Mouse (Mus musculus): ENCODE measurements around the gene Rasgrf1. TPM values are rescaled to one million over a fixed set of nuclear protein-coding genes. Genes with fewer than 3 reads are reported as not detected.
"Not testable (repeated sequence)": the region's sequence is repeated elsewhere in the genome, so short reads cannot be mapped to it uniquely, and the experiment has no call there.

Gene Rasgrf1
- polyA plus RNA-seq, 1 experiment from 2014 or later, result 0.78 TPM

DNA sequence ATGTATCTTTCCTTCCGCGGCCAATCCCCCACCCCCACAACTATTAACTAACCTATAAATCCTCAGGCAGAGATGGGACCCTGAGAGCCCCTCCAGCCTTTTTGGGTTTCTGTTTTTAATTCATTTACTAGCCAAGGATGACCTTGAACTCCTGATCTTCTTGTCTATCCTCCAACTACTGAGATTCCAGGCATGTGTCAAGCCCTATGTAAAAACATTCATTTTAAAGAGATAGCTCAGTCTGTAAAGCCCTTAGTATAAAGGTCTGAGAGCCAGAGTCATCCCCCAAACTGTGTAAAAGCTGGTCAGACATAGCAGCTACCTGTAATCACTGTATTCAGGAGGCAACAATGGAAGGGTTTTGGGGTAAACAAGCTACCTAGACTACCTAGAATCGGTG lies 146.2 kb downstream of the Rasgrf1 start:
- H3K4me3 ChIP-seq (ENCODE audit: low read depth, low read length), result no peak overlapping the region

DNA sequence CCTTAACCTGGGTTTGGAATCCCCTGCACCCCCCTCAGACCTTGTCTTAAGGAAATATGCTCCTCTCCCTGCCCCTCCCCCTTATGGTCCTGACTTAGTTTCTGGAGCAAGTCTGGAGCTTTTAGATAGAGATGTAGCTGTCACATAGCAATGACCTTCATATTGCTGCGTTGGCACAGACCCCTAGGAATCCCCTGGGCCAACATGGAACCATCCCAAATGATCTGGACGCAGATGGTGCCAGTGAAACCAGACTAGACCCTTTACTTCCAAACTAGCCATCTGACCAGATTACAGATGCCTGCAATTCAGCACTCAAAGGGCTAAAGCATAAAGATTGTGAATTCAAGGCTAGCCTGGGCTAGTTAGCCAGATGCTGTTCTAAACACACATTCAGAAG lies 147.0 kb downstream of the Rasgrf1 start:
- Histone ChIP-seq H3K4me1 (ENCODE audit: control insufficient read depth, insufficient read depth, low read length) (no peaks in the 10 kb centered on the region), H3K27ac (replicated peaks; ENCODE audit: low read depth, low read length) (no peak overlapping the region), H3K9me3 (ENCODE audit: control insufficient read depth, low read length) (no peaks in the 10 kb centered on the region), H3K36me3 (ENCODE audit: control insufficient read depth, insufficient read depth, low read length) (no peaks in the 10 kb centered on the region), H3K4me3 (ENCODE audit: low read depth, low read length) (no peak overlapping the region), H3K9ac (ENCODE audit: low read depth, low read length) (no peak overlapping the region), H3K27me3 (replicated peaks; ENCODE audit: control insufficient read depth, insufficient read depth, low read length) (no peaks in the 10 kb centered on the region; the same call in 1 of the 2 replicates), H3K4me2 (ENCODE audit: low read depth, low read length) (no peak overlapping the region)
- ATAC-seq (ENCODE audit: low read depth), result no peak
- WGBS, result 84% methylated on average over 2 of the region's 2 CpGs
- DNase-seq (ENCODE audit: low spot score), result no peak

More for the DNA sequence above, 146.2 kb downstream of the Rasgrf1 start:
- no peaks in the 10 kb centered on the region for H3K9me3 ChIP-seq (ENCODE audit: control insufficient read depth, low read length)
- H3K27me3 ChIP-seq (replicated peaks; ENCODE audit: control insufficient read depth, insufficient read depth, low read length), result no peaks in the 10 kb centered on the region; the same call in 1 of the 2 replicates
- no peak overlapping the region for H3K9ac ChIP-seq (ENCODE audit: low read depth, low read length)
- H3K36me3 ChIP-seq (ENCODE audit: control insufficient read depth, insufficient read depth, low read length), result no peaks in the 10 kb centered on the region
- H3K4me2 ChIP-seq (ENCODE audit: low read depth, low read length), result no peak overlapping the region
- DNase-seq (ENCODE audit: low spot score) (no peak), ATAC-seq (ENCODE audit: low read depth) (no peak)
- H3K27ac ChIP-seq (replicated peaks; ENCODE audit: low read depth, low read length), result no peak overlapping the region
- H3K4me1 ChIP-seq (ENCODE audit: control insufficient read depth, insufficient read depth, low read length), result no peaks in the 10 kb centered on the region
- 62% methylated on average over 3 of the region's 3 CpGs for WGBS

DNA sequence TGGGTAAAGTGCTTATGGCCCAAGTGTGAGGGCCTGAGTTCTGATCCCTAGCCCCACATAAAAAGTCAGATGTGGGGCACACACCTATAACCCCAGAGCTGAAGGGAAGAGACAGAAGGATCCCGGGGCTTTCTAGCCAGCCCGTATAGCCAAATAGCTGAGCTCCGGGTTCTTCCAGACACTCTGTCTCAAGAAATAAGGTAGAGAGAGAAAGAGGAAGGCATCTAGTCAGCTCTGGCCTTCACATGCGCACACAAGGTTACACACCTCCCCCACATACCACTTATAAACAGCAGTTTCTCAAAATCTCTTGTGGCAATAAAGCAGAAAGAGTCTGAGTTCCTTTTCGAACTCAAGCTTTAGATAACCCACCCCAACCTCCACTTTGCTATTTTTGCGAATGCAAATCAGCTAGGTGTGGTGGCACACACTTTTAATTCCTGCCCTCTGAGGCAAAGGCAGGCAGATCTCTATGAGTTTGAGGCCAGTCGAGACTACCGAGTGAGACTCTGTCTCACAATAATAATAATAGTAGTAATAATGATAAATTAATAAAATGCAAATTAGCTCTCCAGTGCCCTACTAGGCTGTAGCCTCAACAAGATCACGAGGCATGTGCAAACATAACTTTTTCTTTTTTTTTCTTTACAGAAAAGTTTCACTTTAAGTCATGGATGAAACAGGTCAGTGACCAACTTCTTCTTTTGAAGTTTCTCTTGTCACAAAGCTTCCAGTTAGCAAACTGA lies 150.3 kb downstream of the Rasgrf1 start:
- Histone ChIP-seq H3K9ac (ENCODE audit: low read depth, low read length) (no peak overlapping the region), H3K4me1 (ENCODE audit: control insufficient read depth, insufficient read depth, low read length) (no peaks in the 10 kb centered on the region), H3K4me2 (ENCODE audit: low read depth, low read length) (no peak overlapping the region), H3K27me3 (replicated peaks; ENCODE audit: control insufficient read depth, insufficient read depth, low read length) (no peaks in the 10 kb centered on the region; the same call in 1 of the 2 replicates), H3K27ac (replicated peaks; ENCODE audit: low read depth, low read length) (no peak overlapping the region), H3K9me3 (ENCODE audit: control insufficient read depth, low read length) (no peaks in the 10 kb centered on the region), H3K36me3 (ENCODE audit: control insufficient read depth, insufficient read depth, low read length) (no peaks in the 10 kb centered on the region), H3K4me3 (ENCODE audit: low read depth, low read length) (no peak overlapping the region)
- ATAC-seq (ENCODE audit: low read depth) (no peak), DNase-seq (ENCODE audit: low spot score) (no peak)
- WGBS, result 84% methylated on average over 9 of the region's 9 CpGs

DNA sequence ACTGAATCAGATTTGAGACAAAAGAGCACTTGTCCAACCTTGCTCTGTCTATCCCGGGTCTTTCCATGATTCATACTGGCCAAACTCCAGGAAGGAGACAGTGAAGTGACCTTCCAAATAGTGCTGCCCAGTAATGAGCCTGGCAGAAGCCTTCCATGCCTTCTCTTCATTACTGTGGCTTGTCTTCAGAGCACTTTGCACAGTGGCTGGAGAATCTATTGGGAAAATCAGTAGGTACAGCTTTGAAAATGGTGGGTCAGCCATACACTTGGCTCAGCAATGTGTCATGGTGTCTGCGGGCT lies 150.8 kb downstream of the Rasgrf1 start:
- Histone ChIP-seq H3K9me3 (ENCODE audit: control insufficient read depth, low read length) (no peaks in the 10 kb centered on the region), H3K4me1 (ENCODE audit: control insufficient read depth, insufficient read depth, low read length) (no peaks in the 10 kb centered on the region), H3K27ac (replicated peaks; ENCODE audit: low read depth, low read length) (no peak overlapping the region), H3K4me2 (ENCODE audit: low read depth, low read length) (no peak overlapping the region), H3K9ac (ENCODE audit: low read depth, low read length) (no peak overlapping the region), H3K36me3 (ENCODE audit: control insufficient read depth, insufficient read depth, low read length) (no peaks in the 10 kb centered on the region), H3K4me3 (ENCODE audit: low read depth, low read length) (no peak overlapping the region), H3K27me3 (replicated peaks; ENCODE audit: control insufficient read depth, insufficient read depth, low read length) (no peaks in the 10 kb centered on the region; the same call in 1 of the 2 replicates)
- ATAC-seq (ENCODE audit: low read depth) (no peak), DNase-seq (ENCODE audit: low spot score) (no peak)
- WGBS, result 76% methylated on average over 2 of the region's 2 CpGs

DNA sequence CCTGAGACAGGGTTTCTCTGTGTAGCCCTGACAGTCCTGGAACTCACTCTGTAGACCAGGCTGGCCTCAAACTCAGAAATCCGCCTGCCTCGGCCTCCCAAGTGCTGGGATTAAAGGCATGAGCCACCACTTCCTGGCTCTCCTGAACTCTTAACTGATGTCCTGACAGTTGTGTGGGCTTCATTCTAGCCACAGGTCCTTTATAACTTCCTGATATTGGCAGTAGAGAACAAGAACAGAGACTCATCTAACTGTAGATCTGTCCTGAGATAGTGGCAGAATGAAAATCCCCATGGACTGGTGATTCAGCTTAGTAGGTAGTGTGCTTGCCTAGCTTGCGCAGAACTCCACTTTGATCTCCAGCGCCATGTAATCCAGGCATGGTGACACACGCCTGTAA lies 151.2 kb downstream of the Rasgrf1 start:
- DNase-seq (ENCODE audit: low spot score); H3K4me2 ChIP-seq (ENCODE audit: low read depth, low read length); H3K36me3 ChIP-seq (ENCODE audit: control insufficient read depth, insufficient read depth, low read length); H3K9me3 ChIP-seq (ENCODE audit: control insufficient read depth, low read length); H3K4me3 ChIP-seq (ENCODE audit: low read depth, low read length); H3K9ac ChIP-seq (ENCODE audit: low read depth, low read length); H3K27ac ChIP-seq (replicated peaks; ENCODE audit: low read depth, low read length); H3K27me3 ChIP-seq (replicated peaks; ENCODE audit: control insufficient read depth, insufficient read depth, low read length); H3K4me1 ChIP-seq (ENCODE audit: control insufficient read depth, insufficient read depth, low read length); ATAC-seq (ENCODE audit: low read depth): not testable (repeated sequence)
- WGBS, result 85% methylated on average over 5 of the region's 5 CpGs

DNA sequence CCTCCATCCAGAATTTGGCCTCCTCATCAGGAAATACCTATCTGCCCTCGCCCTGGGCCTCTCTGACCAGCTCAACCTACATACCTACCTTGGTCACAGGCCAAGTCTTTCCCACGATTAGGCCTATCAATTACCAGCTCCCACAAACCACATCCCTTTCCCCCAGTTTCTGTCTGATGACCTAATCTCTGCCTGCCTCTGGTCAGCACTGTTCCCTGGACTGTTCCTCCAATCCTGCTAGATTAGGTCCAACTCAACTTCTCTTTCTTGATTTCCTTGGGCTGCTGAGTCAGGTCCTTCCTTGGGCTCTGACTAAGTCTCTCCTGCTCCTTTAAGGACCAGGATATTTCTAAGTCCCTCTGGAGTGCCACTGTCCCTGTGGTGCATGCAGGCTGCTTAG lies 157.6 kb downstream of the Rasgrf1 start:
- Histone ChIP-seq H3K27me3 (replicated peaks; ENCODE audit: control insufficient read depth, insufficient read depth, low read length) (no peaks in the 10 kb centered on the region), H3K4me2 (ENCODE audit: low read depth, low read length) (no peak overlapping the region), H3K27ac (replicated peaks; ENCODE audit: low read depth, low read length) (no peak overlapping the region), H3K9me3 (ENCODE audit: control insufficient read depth, low read length) (no peaks in the 10 kb centered on the region), H3K4me3 (ENCODE audit: low read depth, low read length) (no peak overlapping the region), H3K36me3 (ENCODE audit: control insufficient read depth, insufficient read depth, low read length) (no peaks in the 10 kb centered on the region), H3K9ac (ENCODE audit: low read depth, low read length) (no peak overlapping the region), H3K4me1 (ENCODE audit: control insufficient read depth, insufficient read depth, low read length) (no peaks in the 10 kb centered on the region)
- DNase-seq (ENCODE audit: low spot score) (no peak), ATAC-seq (ENCODE audit: low read depth) (no peak)
- WGBS, result 81% methylated on average over 2 of the region's 2 CpGs

DNA sequence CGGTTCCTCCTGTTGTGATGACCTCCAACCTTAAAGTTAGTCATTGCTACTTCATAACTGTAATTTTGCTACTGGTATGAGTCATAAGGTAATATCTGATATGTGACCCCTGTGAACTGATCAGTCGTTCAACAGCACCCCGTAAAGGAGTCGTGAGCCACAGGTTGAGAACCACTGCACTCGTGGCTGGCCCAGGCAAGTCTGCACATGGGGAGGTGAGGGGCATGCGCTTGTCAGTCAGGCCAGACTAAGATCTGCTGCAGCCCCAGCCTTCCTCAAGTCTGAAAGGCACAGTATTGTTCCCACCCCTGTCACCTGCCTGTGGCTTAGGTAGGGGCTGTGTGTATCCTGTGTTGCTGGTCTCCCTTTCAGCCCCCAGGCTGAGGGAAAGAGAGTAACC lies 159.1 kb downstream of the Rasgrf1 start:
- Histone ChIP-seq H3K9ac (ENCODE audit: low read depth, low read length) (no peak overlapping the region), H3K4me2 (ENCODE audit: low read depth, low read length) (no peak overlapping the region), H3K27me3 (replicated peaks; ENCODE audit: control insufficient read depth, insufficient read depth, low read length) (no peaks in the 10 kb centered on the region), H3K4me3 (ENCODE audit: low read depth, low read length) (no peak overlapping the region), H3K36me3 (ENCODE audit: control insufficient read depth, insufficient read depth, low read length) (no peaks in the 10 kb centered on the region), H3K27ac (replicated peaks; ENCODE audit: low read depth, low read length) (no peak overlapping the region; the same call in 1 of the 2 replicates), H3K4me1 (ENCODE audit: control insufficient read depth, insufficient read depth, low read length) (no peaks in the 10 kb centered on the region), H3K9me3 (ENCODE audit: control insufficient read depth, low read length) (no peaks in the 10 kb centered on the region)
- DNase-seq (ENCODE audit: low spot score), result no peak
- ATAC-seq (ENCODE audit: low read depth), result no peak; the same call in 1 of the 2 replicates
- WGBS, result 69% methylated on average over 6 of the region's 6 CpGs

DNA sequence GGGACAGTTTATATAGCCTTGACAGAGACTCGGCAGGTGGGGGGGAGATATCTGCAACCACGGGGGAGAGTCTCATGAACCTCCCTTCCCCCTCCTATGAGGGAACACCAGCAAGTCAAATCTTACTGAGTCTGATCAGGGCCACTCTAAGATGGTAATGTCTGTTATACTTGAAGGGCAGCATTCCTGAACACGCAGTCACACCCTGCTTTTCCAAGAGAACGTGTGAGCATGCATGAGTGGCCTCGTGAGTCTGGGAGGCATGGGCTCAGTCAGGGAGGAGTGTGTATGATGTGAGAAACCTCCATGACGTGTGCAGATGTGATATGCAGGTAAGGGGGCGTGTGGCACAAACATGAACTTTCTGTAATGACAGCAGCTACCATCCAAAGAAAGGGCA lies 159.8 kb downstream of the Rasgrf1 start:
- Histone ChIP-seq H3K4me1 (ENCODE audit: control insufficient read depth, insufficient read depth, low read length) (no peaks in the 10 kb centered on the region), H3K9me3 (ENCODE audit: control insufficient read depth, low read length) (no peaks in the 10 kb centered on the region), H3K36me3 (ENCODE audit: control insufficient read depth, insufficient read depth, low read length) (no peaks in the 10 kb centered on the region), H3K27ac (replicated peaks; ENCODE audit: low read depth, low read length) (no peak overlapping the region), H3K9ac (ENCODE audit: low read depth, low read length) (no peak overlapping the region), H3K4me2 (ENCODE audit: low read depth, low read length) (no peak overlapping the region), H3K27me3 (replicated peaks; ENCODE audit: control insufficient read depth, insufficient read depth, low read length) (no peaks in the 10 kb centered on the region), H3K4me3 (ENCODE audit: low read depth, low read length) (no peak overlapping the region)
- ATAC-seq (ENCODE audit: low read depth) (peak; percentile 91), DNase-seq (ENCODE audit: low spot score) (peak; percentile 75)
- WGBS, result 59% methylated on average over 7 of the region's 7 CpGs

DNA sequence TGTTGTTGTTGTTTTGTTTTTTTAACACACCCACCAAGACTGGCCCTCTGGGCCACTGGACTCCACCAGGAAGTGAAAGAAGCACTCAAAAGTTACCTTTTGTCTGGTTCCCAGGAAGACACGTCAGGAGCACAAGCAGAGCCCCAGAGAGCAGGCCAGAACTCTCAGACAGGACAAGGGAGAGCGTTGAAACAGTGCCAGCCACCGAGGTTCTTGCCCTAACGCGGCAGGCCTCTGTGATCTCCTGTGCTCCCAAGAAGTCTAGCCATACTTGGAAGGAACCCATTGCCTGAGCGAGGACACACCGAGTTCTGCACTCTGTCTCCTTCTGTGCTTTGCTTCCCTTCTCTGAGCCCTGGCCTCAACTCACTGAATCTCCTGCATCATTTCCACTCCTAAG lies 160.5 kb downstream of the Rasgrf1 start:
- H3K36me3 ChIP-seq (ENCODE audit: control insufficient read depth, insufficient read depth, low read length), result no peaks in the 10 kb centered on the region
- H3K9me3 ChIP-seq (ENCODE audit: control insufficient read depth, low read length), result no peaks in the 10 kb centered on the region
- no peaks in the 10 kb centered on the region for H3K4me1 ChIP-seq (ENCODE audit: control insufficient read depth, insufficient read depth, low read length)
- no peak overlapping the region for H3K9ac ChIP-seq (ENCODE audit: low read depth, low read length)
- no peak overlapping the region for H3K4me3 ChIP-seq (ENCODE audit: low read depth, low read length)
- H3K4me2 ChIP-seq (ENCODE audit: low read depth, low read length), result no peak overlapping the region
- no peak for DNase-seq (ENCODE audit: low spot score)
- no peak overlapping the region for H3K27ac ChIP-seq (replicated peaks; ENCODE audit: low read depth, low read length)
- no peaks in the 10 kb centered on the region for H3K27me3 ChIP-seq (replicated peaks; ENCODE audit: control insufficient read depth, insufficient read depth, low read length)
- no peak for ATAC-seq (ENCODE audit: low read depth)
- WGBS, result 76% methylated on average over 7 of the region's 7 CpGs

Data from embryonic facial prominence, embryonic 14.5 days (tissue).